Mouse (Mus musculus): ENCODE measurements at regions not wholly inside any gene's neighbourhood (a gene's known extent, or its start where the extent isn't known, plus 50 kb on each side); places are given as distances from the start of the nearest gene placed in this dataset.

GRCm38 (mm10) chr4:101340741-101341140 lies 75.7 kb upstream of the Jak1 start:
- no peak for DNase-seq

GRCm38 (mm10) chr4:101338211-101338610 lies 73.1 kb upstream of the Jak1 start:
- no peak for DNase-seq

GRCm38 (mm10) chr4:101336811-101337210 lies 71.7 kb upstream of the Jak1 start:
- no peak for DNase-seq

- no peak for DNase-seq
Measured at GRCm38 (mm10) chr4:101336371-101336770, 71.3 kb upstream of the Jak1 start.

GRCm38 (mm10) chr4:101333868-101334267 lies 68.8 kb upstream of the Jak1 start:
- DNase-seq, result no peak

GRCm38 (mm10) chr4:101333036-101333435 lies 68.0 kb upstream of the Jak1 start:
- no peak for DNase-seq

GRCm38 (mm10) chr4:101331231-101331630 lies 66.1 kb upstream of the Jak1 start:
- DNase-seq, result no peak

- no peak for DNase-seq
Measured at GRCm38 (mm10) chr4:101329060-101329459, 64.0 kb upstream of the Jak1 start.

- no peak for DNase-seq
Measured at GRCm38 (mm10) chr4:101326067-101326466, 61.0 kb upstream of the Jak1 start.

- no peak for DNase-seq
Measured at GRCm38 (mm10) chr4:101321731-101322130, 56.6 kb upstream of the Jak1 start.

GRCm38 (mm10) chr4:101320587-101320986 lies 55.5 kb upstream of the Jak1 start:
- DNase-seq, result no peak

- DNase-seq, result no peak
Measured at GRCm38 (mm10) chr4:101319681-101320220, 54.7 kb upstream of the Jak1 start.

- no peak for DNase-seq
Measured at GRCm38 (mm10) chr4:101318836-101319235, 53.8 kb upstream of the Jak1 start.

GRCm38 (mm10) chr4:101316061-101316460 lies 51.0 kb upstream of the Jak1 start:
- no peak for DNase-seq

Data from right cerebral cortex, postnatal 25 days (tissue).